Mouse (Mus musculus): ENCODE results near the gene Epha1.

DNA sequence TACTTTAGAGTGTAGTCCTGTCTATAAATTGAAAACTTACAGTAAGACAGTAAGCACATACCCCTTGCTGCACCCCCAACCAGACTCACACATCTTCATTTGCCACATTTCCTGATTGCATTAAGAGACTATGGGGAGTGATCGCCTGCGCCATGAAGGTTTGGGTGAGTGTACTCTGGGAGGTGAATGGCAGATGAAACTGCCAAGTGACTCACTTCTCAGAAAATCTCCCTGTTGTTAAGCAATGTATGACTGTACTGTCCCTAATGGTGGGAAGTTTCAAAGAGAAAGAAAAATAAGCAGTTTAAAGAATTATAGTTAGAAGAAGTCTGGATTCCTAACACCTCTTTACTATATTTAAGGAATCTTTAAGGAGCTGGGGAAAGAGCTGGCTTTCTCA, 46.4 kb upstream of the Epha1 start:
- TF ChIP-seq EP300 (IDR thresholded peaks at IDR 0.05; ENCODE audit: insufficient read depth, low read depth, low read length) (no peak), CTCF (IDR thresholded peaks at IDR 0.05; ENCODE audit: low read depth, low read length) (no peak)

Measured in ES-Bruce4 (cell line).